Comparison of ENCODE assay signal across 19 mouse cellular contexts in genomic region chr10:70197601-70198000, GRCm38 (mm10). TPM values are rescaled to one million over a fixed set of nuclear protein-coding genes. Genes with fewer than 3 reads are reported as not detected.
"Had no signal": no experiment of that assay in that cellular context is flagged by ENCODE, and none has a peak within 500 bp of the region (broad histone marks: within the 10 kb centered on the region; RNA-seq: fewer than 3 reads in every experiment).

No protein-coding gene starts in this region.

- H3K9ac ChIP-seq: kidney, embryonic 15.5 days; limb, embryonic 15.5 days; liver, embryonic 12.5 days; lung, embryonic 15.5 days; midbrain, embryonic 12.5 days had no signal

- H3K4me2 ChIP-seq: kidney, embryonic 15.5 days; limb, embryonic 15.5 days; liver, embryonic 12.5 days; lung, embryonic 15.5 days; midbrain, embryonic 12.5 days had no signal

- H3K27ac ChIP-seq: kidney, embryonic 15.5 days; limb, embryonic 15.5 days; liver, embryonic 12.5 days; lung, embryonic 15.5 days; midbrain, embryonic 12.5 days had no signal

- H3K4me3 ChIP-seq: kidney, embryonic 15.5 days; limb, embryonic 15.5 days; liver, embryonic 12.5 days; lung, embryonic 15.5 days; midbrain, embryonic 12.5 days had no signal

- DNase-seq: kidney, adult 2 months; kidney, postnatal 14 days; lung, postnatal 14 days; right cerebral cortex, adult 18-20 months; right cerebral cortex, postnatal 25 days; thymus, adult 18-20 months; thymus, postnatal 14 days had no signal

- ATAC-seq: liver, embryonic 12.5 days; midbrain, embryonic 16.5 days had no signal

- H3K9me3 ChIP-seq: kidney, embryonic 15.5 days; limb, embryonic 15.5 days; liver, embryonic 12.5 days; lung, embryonic 15.5 days; midbrain, embryonic 12.5 days had no signal

- H3K27me3 ChIP-seq: kidney, embryonic 15.5 days; limb, embryonic 15.5 days; liver, embryonic 12.5 days; lung, embryonic 15.5 days; midbrain, embryonic 12.5 days had no signal

RNA-seq across cellular contexts. Expression of gene Mrln, which starts 6.9 kb away (rescaled TPM):
- total RNA-seq: layer of hippocampus, adult 8-10 months; left cerebral cortex, adult 8-10 months; left cerebral cortex, postnatal 25 days; megakaryocyte-erythroid progenitor cell, adult 5-6 weeks had no signal
- polyA plus RNA-seq: large intestine, adult 2 months; lung, embryonic 15.5 days; midbrain, embryonic 16.5 days; small intestine, adult 2 months had no signal

RNA-seq across cellular contexts. Expression of gene Slc16a9, which starts 47.3 kb away (rescaled TPM):
- total RNA-seq: megakaryocyte-erythroid progenitor cell, adult 5-6 weeks had no signal
